Mouse (Mus musculus) ES-E14 (cell line): ENCODE data around the gene Thap8.

Source experiments
- CHD2 ChIP-seq: IDR thresholded peaks from 2 replicates; pipeline ENCODE4 v1.6.1; 2014; ENCODE audit warnings: mild to moderate bottlenecking, low read depth, low read length, inconsistent platforms
- ZNF384 ChIP-seq: IDR thresholded peaks from 2 replicates; pipeline ENCODE4 v1.6.1; 2012; ENCODE audit warnings: low read depth, low read length, inconsistent platforms

GRCm38 (mm10) chr7:30315559-30316529 is 36.0 kb downstream of the Thap8 start:
- TF ChIP-seq ZNF384 (no peak), CHD2 (no peak)
